Mouse (Mus musculus) heart, embryonic 15.5 days (tissue): ENCODE measurements around the gene Chrng. TPM values are rescaled to one million over a fixed set of nuclear protein-coding genes. Genes with fewer than 3 reads are reported as not detected.

Source experiments
- ATAC-seq: fragments of 200-750 bp; cut with Nextera tagmentation; replicated peaks from 2 replicates; pipeline ENCODE4 v1.8.0; 2017; ENCODE audit warnings: low read depth, moderate TSS enrichment; ENCODE audit not compliant: insufficient number of reproducible peaks, insufficient read depth, low FRiP score
- H3K27ac ChIP-seq: fragments of 300-500 bp; sonication (generic); 2 replicates; pipeline ENCODE4 v1.5.1; 2015; ENCODE audit warnings: mild to moderate bottlenecking, inconsistent platforms
- H3K27me3 ChIP-seq: fragments of 300-500 bp; sonication (generic); 2 replicates; pipeline ENCODE4 v1.6.1; 2015; ENCODE audit warnings: inconsistent platforms
- H3K36me3 ChIP-seq: fragments of 300-500 bp; sonication (generic); 2 replicates; pipeline ENCODE4 v1.6.1; 2015; ENCODE audit warnings: mild to moderate bottlenecking, inconsistent platforms
- H3K4me1 ChIP-seq: fragments of 300-500 bp; sonication (generic); replicated peaks from 2 replicates; pipeline ENCODE4 v1.6.1; 2015; ENCODE audit warnings: inconsistent platforms
- H3K4me2 ChIP-seq: fragments of 300-500 bp; sonication (generic); 2 replicates; pipeline ENCODE4 v1.6.1; 2015; ENCODE audit warnings: inconsistent platforms, mild to moderate bottlenecking, moderate library complexity
- H3K4me3 ChIP-seq: fragments of 300-500 bp; sonication (generic); 2 replicates; pipeline ENCODE4 v1.5.1; 2015; ENCODE audit warnings: mild to moderate bottlenecking, inconsistent platforms
- H3K9ac ChIP-seq: fragments of 300-500 bp; sonication (generic); 2 replicates; pipeline ENCODE4 v1.6.1; 2015; ENCODE audit warnings: mild to moderate bottlenecking, inconsistent platforms
- H3K9me3 ChIP-seq: fragments of 300-500 bp; sonication (generic); replicated peaks from 2 replicates; pipeline ENCODE4 v1.6.1; 2016; ENCODE audit warnings: inconsistent platforms
- WGBS: fragments of 180-500 bp; shearing (Covaris S2); methylation state at CpG from one replicate; pipeline ENCODE4 v1.1.7; 2015; ENCODE audit warnings: mixed read lengths; 5-methylcytosine and 5-hydroxymethylcytosine counted together
- polyA plus RNA-seq: library from polyadenylated mRNA; unstranded; fragments of >200 nt; fragmentation: Nextera tagmentation; extraction: Ambion mirVana; gene quantifications from 2 replicates; pipeline ENCODE4 v1.2.1, GENCODE M21; 2015

The Chrng gene
- 1.1 and 1.4 TPM in 2 replicates for polyA plus RNA-seq

DNA sequence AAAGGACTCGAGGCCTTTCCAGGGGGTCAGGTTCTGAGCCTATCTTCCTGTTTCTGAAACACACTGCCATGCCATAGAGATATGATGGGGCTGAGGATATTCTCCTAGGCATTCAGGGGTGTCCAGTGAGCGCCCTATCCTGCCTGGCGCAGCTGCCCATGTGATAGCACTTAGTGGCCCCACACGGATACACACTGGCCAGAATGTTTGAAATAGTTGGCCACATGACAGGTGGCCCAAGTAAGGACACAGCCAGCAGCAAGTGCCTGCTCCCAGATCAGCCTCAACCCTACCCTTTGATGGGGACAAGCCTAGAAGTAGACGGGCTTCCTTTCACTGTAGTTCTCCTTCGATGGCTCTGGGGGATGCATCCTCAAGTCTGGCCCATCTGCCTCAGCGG lies at the start of gene Chrng:
Gene Chrng, plus strand, starts transcription at position 193 of the 400 bp plus-strand sequence.
- Histone ChIP-seq H3K4me1 (0 out of 2 replicates have a peak, but pooled peaks cover 2% of the 10 kb centered on the region), H3K36me3 (no peaks in the 10 kb centered on the region), H3K27me3 (peaks cover 37% of the 10 kb centered on the region), H3K27ac (no peak within 1 kb of the TSS), H3K9ac (no peak within 1 kb of the TSS; the same call in 1 of the 2 replicates), H3K4me3 (no peak within 1 kb of the TSS), H3K9me3 (no peaks in the 10 kb centered on the region), H3K4me2 (no peak within 1 kb of the TSS)
- no peak for ATAC-seq
- 75% methylated on average over 7 of the region's 7 CpGs for whole genome bisulfite sequencing

DNA sequence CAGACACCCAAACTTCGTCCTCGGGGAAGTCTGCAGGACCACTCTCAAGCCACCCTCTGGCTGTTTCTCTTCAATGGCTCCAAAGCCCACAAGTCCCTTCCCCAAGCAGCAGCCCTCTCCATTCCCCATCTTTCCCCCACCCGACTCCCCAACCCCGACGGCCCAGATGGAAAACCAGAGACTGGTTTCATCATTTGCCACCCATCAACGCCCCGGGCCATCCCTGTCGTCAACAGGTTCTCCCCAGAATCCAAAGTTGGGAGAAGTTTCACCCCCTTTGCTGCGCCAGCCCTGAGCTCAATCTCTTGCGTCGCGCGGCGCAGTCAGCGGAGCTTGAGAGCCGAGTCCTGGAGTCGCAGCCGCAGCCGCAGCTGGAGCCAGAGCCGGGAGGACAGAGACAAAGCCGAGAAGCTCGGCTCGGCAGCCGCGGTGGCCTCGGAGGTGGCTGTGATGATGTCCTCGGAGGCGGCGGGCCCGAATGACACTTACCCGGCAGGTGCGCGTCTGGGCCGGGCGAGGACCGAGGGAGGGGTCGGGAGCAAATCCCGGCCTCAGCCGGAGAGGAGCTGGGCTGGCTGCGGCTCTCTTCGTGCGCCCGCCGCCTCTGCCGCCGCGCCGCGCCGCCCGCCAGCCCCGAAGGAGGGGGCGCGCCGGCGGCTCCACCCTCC lies 48.8 kb upstream of the Chrng start:
- no peaks in the 10 kb centered on the region for H3K9me3 ChIP-seq
- H3K27me3 ChIP-seq, result peaks cover 97% of the 10 kb centered on the region
- peak overlapping the region; percentile 70 for H3K4me2 ChIP-seq
- no peak; the same call in 1 of the 2 replicates for ATAC-seq
- H3K36me3 ChIP-seq, result no peaks in the 10 kb centered on the region
- H3K4me3 ChIP-seq, result peak overlapping the region; percentile 43
- no peak overlapping the region for H3K27ac ChIP-seq
- H3K4me1 ChIP-seq, result peaks cover 24% of the 10 kb centered on the region
- 2% methylated on average over 40 of the region's 56 CpGs for WGBS
- H3K9ac ChIP-seq, result no peak overlapping the region

DNA sequence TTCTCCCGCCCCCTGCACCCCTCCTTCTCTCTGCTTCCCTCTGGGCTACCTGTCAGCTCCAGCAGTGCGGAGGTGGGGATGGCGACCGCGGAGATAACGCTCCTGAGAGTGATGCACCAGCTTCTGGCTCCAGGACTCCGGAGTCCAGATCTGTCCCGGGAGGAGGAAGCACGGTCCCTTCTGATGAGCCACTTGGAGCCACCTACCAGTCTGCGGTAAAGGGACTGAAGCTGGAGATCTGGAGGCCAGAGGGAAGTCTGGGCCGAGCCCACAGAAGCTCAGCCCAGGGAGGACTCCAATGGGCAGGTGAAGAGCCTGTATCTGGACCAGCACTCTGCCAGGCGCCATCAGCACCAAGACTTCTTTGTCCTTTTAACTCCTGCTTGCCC lies 48.3 kb upstream of the Chrng start, which contains the start of gene Ecel1:
Gene Ecel1, minus strand, starts transcription at position 323 of the 389 bp plus-strand sequence.
- H3K9me3 ChIP-seq, result no peaks in the 10 kb centered on the region
- H3K4me3 ChIP-seq, result peak within 1 kb of the TSS; percentile 43
- ATAC-seq, result no peak
- H3K36me3 ChIP-seq, result no peaks in the 10 kb centered on the region
- WGBS, result 3% methylated on average over 11 of the region's 12 CpGs
- peak within 1 kb of the TSS; percentile 70 for H3K4me2 ChIP-seq
- peaks cover 24% of the 10 kb centered on the region for H3K4me1 ChIP-seq
- no peak within 1 kb of the TSS for H3K9ac ChIP-seq
- no peak within 1 kb of the TSS for H3K27ac ChIP-seq
- peaks cover 96% of the 10 kb centered on the region for H3K27me3 ChIP-seq

DNA sequence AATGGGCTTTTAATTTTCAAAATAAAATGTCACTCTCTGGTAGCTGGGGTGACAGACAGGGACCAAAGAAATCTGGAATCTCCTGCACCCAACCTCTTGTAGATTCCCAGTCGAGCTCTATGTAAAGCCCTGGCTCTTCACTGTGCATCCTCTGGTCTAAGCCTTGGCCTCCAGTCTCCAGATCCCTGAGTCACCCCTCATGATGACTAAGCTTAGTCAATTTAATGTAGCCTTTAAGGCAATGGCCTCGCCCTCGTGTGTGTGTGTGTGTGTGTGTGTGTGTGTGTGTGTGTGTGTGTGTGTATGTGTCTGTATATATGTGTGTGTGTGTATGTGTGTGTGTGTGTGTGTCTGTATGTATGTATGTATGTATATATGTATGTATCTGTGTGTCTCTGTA lies 45.1 kb upstream of the Chrng start:
- H3K27ac ChIP-seq, result no peak overlapping the region
- H3K4me2 ChIP-seq, result no peak overlapping the region
- 72% methylated on average over 3 of the region's 3 CpGs for WGBS
- peaks cover 96% of the 10 kb centered on the region for H3K27me3 ChIP-seq
- H3K4me1 ChIP-seq, result peaks cover 15% of the 10 kb centered on the region
- H3K9me3 ChIP-seq, result no peaks in the 10 kb centered on the region
- H3K4me3 ChIP-seq, result no peak overlapping the region
- H3K36me3 ChIP-seq, result no peaks in the 10 kb centered on the region
- ATAC-seq, result no peak
- no peak overlapping the region for H3K9ac ChIP-seq

DNA sequence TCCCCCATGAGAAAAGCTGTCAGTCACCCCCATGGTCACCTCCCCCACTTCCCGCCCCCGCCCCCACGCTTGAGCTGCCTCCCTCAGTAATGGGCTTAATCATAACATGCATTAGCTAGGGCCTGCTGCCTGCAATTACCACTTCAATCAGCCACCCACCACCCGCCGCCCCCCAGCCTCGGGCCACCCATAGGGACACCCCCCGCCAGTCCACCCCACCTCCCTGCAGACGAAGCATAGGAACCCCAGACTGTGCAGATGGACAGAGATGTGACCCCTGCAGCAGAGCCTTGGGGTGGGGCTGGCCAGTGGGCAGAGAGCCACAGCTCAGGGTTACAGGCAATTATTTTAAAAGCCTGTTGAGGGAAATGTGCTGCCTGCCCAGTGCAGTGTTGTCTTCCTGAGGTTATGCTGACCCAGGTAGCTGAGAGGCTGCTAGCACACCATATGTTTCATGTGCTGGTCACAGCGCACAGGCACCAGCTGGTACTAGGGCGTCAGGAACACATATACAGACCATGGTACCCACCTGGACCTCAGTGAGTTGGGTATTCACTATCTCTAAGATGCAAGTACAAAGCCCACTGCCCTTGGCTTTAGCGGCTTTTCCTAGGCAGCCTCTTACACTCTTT lies 40.2 kb upstream of the Chrng start:
- Histone ChIP-seq H3K36me3 (no peaks in the 10 kb centered on the region), H3K27me3 (peaks cover 93% of the 10 kb centered on the region), H3K27ac (no peak overlapping the region), H3K4me2 (no peak overlapping the region), H3K4me3 (no peak overlapping the region), H3K9me3 (no peaks in the 10 kb centered on the region), H3K4me1 (no peaks in the 10 kb centered on the region), H3K9ac (no peak overlapping the region)
- WGBS, result 19% methylated on average over 11 of the region's 11 CpGs
- ATAC-seq, result no peak

DNA sequence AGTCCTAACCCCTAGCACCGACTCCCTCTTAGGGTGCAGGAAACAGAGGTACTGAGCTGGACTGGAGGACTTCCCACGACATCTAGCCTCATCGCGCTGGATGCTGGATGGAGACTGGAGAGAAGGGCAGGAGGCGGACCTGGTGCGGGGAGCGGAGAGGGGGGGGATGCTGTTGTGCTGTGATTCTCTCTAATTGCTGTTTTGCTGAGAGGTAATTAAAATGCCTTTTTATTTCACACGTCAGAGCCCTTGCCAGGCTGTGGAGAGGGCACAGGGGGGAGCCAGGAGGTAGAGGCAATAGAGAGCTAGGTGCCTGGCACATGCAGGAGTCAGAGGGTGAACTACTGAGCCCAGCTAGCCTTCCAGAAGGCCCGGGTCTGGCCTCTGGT lies 39.7 kb upstream of the Chrng start:
- no peaks in the 10 kb centered on the region for H3K4me1 ChIP-seq
- no peaks in the 10 kb centered on the region for H3K9me3 ChIP-seq
- peaks cover 96% of the 10 kb centered on the region for H3K27me3 ChIP-seq
- no peak overlapping the region for H3K27ac ChIP-seq
- H3K9ac ChIP-seq, result no peak overlapping the region
- 49% methylated on average over 9 of the region's 9 CpGs for WGBS
- no peak for ATAC-seq
- no peak overlapping the region for H3K4me3 ChIP-seq
- H3K36me3 ChIP-seq, result no peaks in the 10 kb centered on the region
- H3K4me2 ChIP-seq, result no peak overlapping the region

DNA sequence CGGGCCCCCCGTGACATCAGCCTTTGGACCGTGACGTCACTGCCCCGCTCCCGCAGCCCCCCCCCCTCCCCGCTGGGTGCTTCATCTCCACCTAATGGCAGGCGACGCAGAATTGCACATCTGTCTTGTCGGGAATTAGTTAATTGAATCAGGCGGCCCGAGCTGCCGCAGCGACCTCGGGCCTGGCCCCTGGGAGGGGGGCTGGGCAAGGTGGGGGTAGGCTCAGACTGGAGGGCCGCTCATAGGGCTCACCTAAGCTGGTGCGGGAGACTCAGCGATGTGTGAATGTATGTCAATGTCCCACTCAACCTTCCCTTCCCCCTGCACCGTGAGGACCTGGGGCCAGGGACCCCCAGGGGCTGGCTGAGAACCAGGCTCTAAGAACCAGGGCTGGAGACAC lies 34.0 kb upstream of the Chrng start:
- ATAC-seq, result no peak
- 11% methylated on average over 19 of the region's 19 CpGs for WGBS
- no peaks in the 10 kb centered on the region for H3K9me3 ChIP-seq
- no peak overlapping the region for H3K4me3 ChIP-seq
- H3K9ac ChIP-seq, result no peak overlapping the region
- no peaks in the 10 kb centered on the region for H3K36me3 ChIP-seq
- H3K4me1 ChIP-seq, result peaks cover 6% of the 10 kb centered on the region
- no peak overlapping the region for H3K4me2 ChIP-seq
- no peak overlapping the region for H3K27ac ChIP-seq
- H3K27me3 ChIP-seq, result peaks cover 90% of the 10 kb centered on the region

DNA sequence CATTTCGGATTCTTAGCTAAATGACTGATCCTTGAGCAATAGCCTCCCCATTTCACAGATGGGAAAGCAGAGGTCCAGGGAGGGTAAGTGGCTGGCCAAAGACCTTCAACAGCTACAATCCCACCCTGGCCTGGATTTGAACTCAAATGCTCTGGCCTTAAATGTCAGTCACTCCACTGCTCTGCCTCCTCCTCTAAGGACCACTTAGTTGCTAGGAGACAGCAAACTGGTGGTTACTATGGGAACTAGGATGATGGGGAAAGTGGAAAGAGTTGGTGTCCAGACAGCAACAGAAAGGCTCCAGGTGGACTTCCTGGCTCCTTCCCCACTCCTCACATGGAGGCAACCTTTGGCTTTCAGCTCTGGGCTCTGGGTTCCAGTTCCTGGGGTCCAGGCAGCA lies 33.1 kb upstream of the Chrng start:
- no peak overlapping the region for H3K27ac ChIP-seq
- no peaks in the 10 kb centered on the region for H3K9me3 ChIP-seq
- no peak overlapping the region for H3K9ac ChIP-seq
- H3K27me3 ChIP-seq, result peaks cover 81% of the 10 kb centered on the region
- no peak overlapping the region for H3K4me2 ChIP-seq
- no peaks in the 10 kb centered on the region for H3K36me3 ChIP-seq
- H3K4me1 ChIP-seq, result peaks cover 14% of the 10 kb centered on the region
- H3K4me3 ChIP-seq, result no peak overlapping the region
- no peak for ATAC-seq
- 85% methylated on average over 1 of the region's 1 CpGs for WGBS

DNA sequence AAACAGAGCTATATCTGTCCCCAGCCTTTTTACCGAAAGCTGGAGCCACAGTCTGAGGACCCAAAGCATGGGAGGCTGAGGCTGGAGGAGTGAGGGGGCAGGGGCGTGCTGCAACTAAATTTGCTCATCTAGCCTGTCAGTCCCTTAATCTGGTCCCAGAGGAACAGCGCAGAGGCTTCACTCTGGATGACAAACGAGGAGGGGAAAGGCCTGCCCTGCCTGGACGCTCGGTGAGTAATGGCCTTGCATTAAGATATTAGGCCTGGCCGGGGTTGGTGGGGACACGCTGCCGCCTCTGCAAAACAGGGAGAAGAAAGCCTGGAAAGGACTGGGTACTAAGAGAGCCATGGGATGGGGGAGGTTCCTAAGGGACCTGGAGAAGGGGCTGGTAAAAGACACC lies 32.1 kb upstream of the Chrng start:
- no peak overlapping the region for H3K9ac ChIP-seq
- H3K4me1 ChIP-seq, result peaks cover 14% of the 10 kb centered on the region
- peaks cover 71% of the 10 kb centered on the region for H3K27me3 ChIP-seq
- H3K9me3 ChIP-seq, result no peaks in the 10 kb centered on the region
- ATAC-seq, result no peak
- no peak overlapping the region for H3K4me3 ChIP-seq
- no peak overlapping the region for H3K4me2 ChIP-seq
- no peak overlapping the region for H3K27ac ChIP-seq
- WGBS, result 37% methylated on average over 9 of the region's 9 CpGs
- no peaks in the 10 kb centered on the region for H3K36me3 ChIP-seq

DNA sequence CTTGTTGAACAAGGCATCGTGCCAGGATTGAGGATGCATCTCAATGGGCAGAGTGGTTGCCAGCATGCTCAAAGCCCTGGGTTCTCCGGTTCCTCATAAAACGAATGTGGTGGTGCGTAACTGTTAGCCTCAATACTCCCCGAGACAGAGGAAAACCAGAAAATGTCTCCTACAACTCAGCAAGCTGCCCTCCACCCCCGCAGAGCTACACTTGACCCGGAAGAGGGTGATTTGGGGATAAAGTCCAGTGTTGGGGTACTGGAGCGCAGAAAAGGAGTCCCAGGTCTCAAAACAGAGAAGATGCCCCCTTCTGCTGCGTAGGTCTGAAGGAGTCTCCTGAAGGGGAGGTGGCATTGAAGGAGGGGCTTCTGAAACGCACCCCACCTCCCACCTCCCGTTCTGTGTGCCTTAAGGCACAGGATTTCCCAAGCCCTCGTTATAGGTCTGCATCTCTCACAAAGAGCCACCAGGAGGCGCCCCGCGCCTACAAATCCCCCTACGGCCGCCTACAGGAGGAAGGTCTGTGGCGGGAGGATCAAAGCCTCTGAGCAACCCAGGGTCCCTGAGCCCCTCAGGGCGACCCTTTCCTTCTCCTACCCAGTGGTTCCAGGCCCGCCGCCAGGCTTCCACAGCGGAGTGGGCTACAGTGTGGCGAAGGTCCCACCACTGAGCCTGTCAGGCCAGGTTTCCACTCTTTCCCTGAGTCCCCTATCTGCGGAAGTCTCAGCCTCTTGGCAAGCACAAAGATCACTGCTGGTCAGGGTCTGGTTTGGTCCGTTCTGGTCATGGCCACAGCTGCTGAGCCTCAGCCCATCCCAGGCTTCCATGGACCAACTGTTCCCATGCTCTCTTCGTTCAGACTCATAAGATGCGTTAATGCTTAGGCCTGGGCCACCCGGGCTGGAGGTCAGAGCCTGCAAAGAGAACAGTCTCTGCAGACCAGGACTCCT lies 30.2 kb upstream of the Chrng start:
- Histone ChIP-seq H3K27me3 (peaks cover 62% of the 10 kb centered on the region), H3K4me1 (peaks cover 14% of the 10 kb centered on the region), H3K9ac (no peak overlapping the region), H3K9me3 (no peaks in the 10 kb centered on the region), H3K36me3 (no peaks in the 10 kb centered on the region), H3K4me3 (no peak overlapping the region), H3K4me2 (peak overlapping the region; percentile 40; the same call in 1 of the 2 replicates), H3K27ac (no peak overlapping the region)
- no peak for ATAC-seq
- WGBS, result 24% methylated on average over 28 of the region's 28 CpGs

DNA sequence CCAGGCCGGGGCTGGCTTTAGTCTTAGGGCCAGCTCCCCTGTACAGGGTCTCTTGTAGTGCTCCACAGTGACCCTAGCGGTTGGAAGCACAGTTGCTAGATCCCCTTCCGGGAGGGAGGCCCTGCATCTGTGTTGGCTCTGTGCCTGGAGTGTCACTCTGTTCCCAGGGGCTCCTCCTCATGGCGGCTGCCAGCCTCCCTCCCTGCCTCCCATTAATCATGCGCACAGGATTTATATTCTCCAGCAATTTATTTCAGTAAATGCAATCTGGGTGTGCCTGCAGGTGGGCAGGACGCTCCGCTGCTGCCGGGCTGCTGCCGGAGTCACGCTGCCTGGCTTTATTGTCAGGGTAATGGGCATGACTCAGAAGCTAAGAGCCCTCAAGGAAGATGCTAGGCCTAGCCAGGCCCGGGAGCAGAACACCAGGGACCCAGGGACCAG lies 28.6 kb upstream of the Chrng start:
- Histone ChIP-seq H3K27me3 (peaks cover 53% of the 10 kb centered on the region), H3K9ac (no peak overlapping the region), H3K9me3 (no peaks in the 10 kb centered on the region), H3K36me3 (no peaks in the 10 kb centered on the region), H3K4me1 (peaks cover 14% of the 10 kb centered on the region), H3K4me2 (0 out of 2 replicates have a peak overlapping the region, but pooled peaks have one; percentile 11), H3K27ac (no peak overlapping the region), H3K4me3 (no peak overlapping the region)
- peak; percentile 79 for ATAC-seq
- WGBS, result 21% methylated on average over 11 of the region's 11 CpGs
